Mouse (Mus musculus) neural tube, embryonic 11.5 days (tissue): ENCODE results near the gene Cipc. TPM values are rescaled to one million over a fixed set of nuclear protein-coding genes. Genes with fewer than 3 reads are reported as not detected.

ENCODE experiments used
- ATAC-seq: fragments of 200-750 bp; cut with Nextera tagmentation; 2 replicates; pipeline ENCODE4 v1.8.0; 2017; ENCODE audit warnings: moderate number of reproducible peaks, mild to moderate bottlenecking, moderate TSS enrichment, moderate library complexity; ENCODE audit not compliant: insufficient read depth, low FRiP score, low TSS enrichment
- DNase-seq: peaks from one replicate; pipeline ENCODE4 v3.0.0-alpha.2; 2015; ENCODE audit warnings: low spot score
- H3K27ac ChIP-seq: fragments of 300-500 bp; sonication (generic); 2 replicates; pipeline ENCODE4 v1.5.1; 2014; ENCODE audit warnings: low read depth, mild to moderate bottlenecking, low read length
- H3K27me3 ChIP-seq: fragments of 300-500 bp; sonication (generic); 2 replicates; pipeline ENCODE4 v1.6.1; 2014; ENCODE audit warnings: mild to moderate bottlenecking, low read length, mixed read lengths; ENCODE audit not compliant: control insufficient read depth, insufficient read depth
- H3K36me3 ChIP-seq: fragments of 300-500 bp; sonication (generic); 2 replicates; pipeline ENCODE4 v1.6.1; 2014; ENCODE audit warnings: mild to moderate bottlenecking, low read length, moderate library complexity, mixed read lengths; ENCODE audit not compliant: control insufficient read depth, insufficient read depth
- H3K4me1 ChIP-seq: fragments of 300-500 bp; sonication (generic); 2 replicates; pipeline ENCODE4 v1.6.1; 2014; ENCODE audit warnings: low read length, mixed read lengths; ENCODE audit not compliant: control insufficient read depth, insufficient read depth
- H3K4me2 ChIP-seq: fragments of 300-500 bp; sonication (generic); 2 replicates; pipeline ENCODE4 v1.6.1; 2014; ENCODE audit warnings: low read depth, mild to moderate bottlenecking, moderate library complexity
- H3K4me3 ChIP-seq: fragments of 300-500 bp; sonication (generic); 2 replicates; pipeline ENCODE4 v1.5.1; 2014; ENCODE audit warnings: low read depth, low read length
- H3K9ac ChIP-seq: fragments of 300-500 bp; sonication (generic); 2 replicates; pipeline ENCODE4 v1.6.1; 2014; ENCODE audit warnings: mild to moderate bottlenecking, low read length
- H3K9me3 ChIP-seq: fragments of 300-500 bp; sonication (generic); 2 replicates; pipeline ENCODE4 v1.6.1; 2016; ENCODE audit warnings: low read length; ENCODE audit not compliant: control insufficient read depth
- WGBS: fragments of 180-500 bp; shearing (Covaris S2); extraction: QIAGEN DNeasy Blood & Tissue Kit; methylation state at CpG from one replicate; pipeline ENCODE4 v1.1.7; 2014; 5-methylcytosine and 5-hydroxymethylcytosine counted together
- polyA plus RNA-seq: library from polyadenylated mRNA; unstranded; fragments of >200 nt; fragmentation: Nextera tagmentation; extraction: Ambion mirVana; gene quantifications from 2 replicates; pipeline ENCODE4 v1.2.1, GENCODE M21; 2014

The Cipc gene
- polyA plus RNA-seq, 1 experiment from 2014 or later, result 40.1 TPM

DNA sequence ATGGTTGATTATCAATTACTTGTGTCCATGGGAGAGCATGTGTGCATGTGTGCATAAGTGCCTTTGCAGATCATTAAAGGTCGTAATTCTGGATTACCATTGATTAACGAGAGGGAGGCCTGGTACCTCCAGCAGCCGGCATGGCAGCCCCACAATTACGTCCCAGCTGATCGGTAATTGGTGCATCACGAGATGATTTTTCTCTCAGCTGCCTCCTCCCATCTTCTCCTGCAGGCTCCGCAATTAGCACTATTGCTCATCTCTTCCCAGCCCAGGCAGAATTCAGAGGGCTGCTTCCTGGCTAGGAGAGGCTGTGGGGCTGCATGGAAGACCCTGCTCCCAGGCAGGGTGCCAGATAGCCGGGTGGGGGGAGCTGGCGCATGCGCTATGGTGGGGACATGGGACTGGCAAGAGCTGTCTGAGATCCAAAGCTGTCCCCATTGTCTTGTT, 35.3 kb upstream of the Cipc start:
- ATAC-seq, result peak; percentile 75
- Histone ChIP-seq H3K4me3 (no peak overlapping the region), H3K4me2 (no peak overlapping the region), H3K27me3 (peaks cover 53% of the 10 kb centered on the region), H3K9ac (peak overlapping the region; percentile 33; the same call in 1 of the 2 replicates), H3K9me3 (no peaks in the 10 kb centered on the region), H3K4me1 (peaks cover 12% of the 10 kb centered on the region), H3K36me3 (no peaks in the 10 kb centered on the region), H3K27ac (peak overlapping the region; percentile 73)
- peak; percentile 58 for DNase-seq
- 28% methylated on average over 10 of the region's 10 CpGs for WGBS

GRCm38 (mm10) chr12:86912335-86913093, 34.3 kb upstream of the Cipc start:
- Histone ChIP-seq H3K9ac (peak overlapping the region; percentile 33; the same call in 1 of the 2 replicates), H3K27ac (peak overlapping the region; percentile 73), H3K36me3 (no peaks in the 10 kb centered on the region), H3K4me1 (peaks cover 12% of the 10 kb centered on the region), H3K4me2 (no peak overlapping the region; the same call in 1 of the 2 replicates), H3K9me3 (no peaks in the 10 kb centered on the region), H3K27me3 (peaks cover 47% of the 10 kb centered on the region), H3K4me3 (no peak overlapping the region)
- WGBS, result 11% methylated on average over 18 of the region's 22 CpGs
- no peak for ATAC-seq
- peak; percentile 43 for DNase-seq

DNA sequence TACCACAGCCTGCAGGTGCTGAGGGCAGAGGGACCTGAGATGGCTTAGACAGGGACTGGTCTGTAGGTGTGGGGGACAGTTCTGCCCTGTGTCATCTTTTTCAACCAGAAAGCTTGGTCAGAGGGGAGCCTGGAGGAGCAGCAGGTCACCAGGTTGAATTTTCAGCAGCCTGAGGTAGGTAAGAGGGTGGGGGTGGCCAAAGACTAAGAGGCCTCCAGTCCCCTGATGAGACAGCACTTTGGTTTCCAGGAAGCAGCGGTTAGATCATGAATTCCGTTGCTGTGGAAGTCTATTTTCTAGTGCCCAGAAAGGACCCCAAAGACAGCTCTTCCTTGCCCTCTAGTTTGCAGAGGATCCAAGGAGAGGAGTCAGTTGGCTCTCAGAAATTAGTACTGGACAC, 32.5 kb upstream of the Cipc start:
- no peak overlapping the region for H3K4me2 ChIP-seq
- H3K9me3 ChIP-seq, result no peaks in the 10 kb centered on the region
- 73% methylated on average over 2 of the region's 2 CpGs for WGBS
- H3K4me3 ChIP-seq, result no peak overlapping the region
- no peak overlapping the region for H3K9ac ChIP-seq
- H3K27me3 ChIP-seq, result peaks cover 38% of the 10 kb centered on the region
- H3K4me1 ChIP-seq, result peaks cover 17% of the 10 kb centered on the region
- DNase-seq (no peak), ATAC-seq (no peak)
- no peaks in the 10 kb centered on the region for H3K36me3 ChIP-seq
- H3K27ac ChIP-seq, result no peak overlapping the region

DNA sequence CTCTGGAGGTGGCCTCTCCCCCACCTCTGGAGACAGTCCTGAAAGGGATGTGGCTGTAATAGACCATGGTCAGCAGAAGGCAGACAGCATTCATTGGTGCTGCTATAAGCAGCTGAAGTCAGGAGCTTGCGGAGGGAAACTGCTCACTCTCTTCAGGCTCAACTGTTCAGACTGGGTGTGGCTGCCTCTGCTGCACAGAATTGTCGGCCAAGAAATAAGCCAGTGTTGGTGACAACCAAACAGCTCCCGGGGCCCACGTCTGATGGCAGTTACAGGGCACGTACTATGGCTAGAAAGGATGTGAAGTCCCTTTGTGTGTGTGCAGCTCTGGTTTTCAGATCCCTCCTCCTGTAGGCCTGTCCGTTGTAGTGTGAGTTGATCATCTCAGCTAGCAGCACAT, 32.1 kb upstream of the Cipc start:
- Histone ChIP-seq H3K4me1 (peaks cover 17% of the 10 kb centered on the region), H3K9me3 (no peaks in the 10 kb centered on the region), H3K27ac (no peak overlapping the region), H3K36me3 (no peaks in the 10 kb centered on the region), H3K4me2 (no peak overlapping the region), H3K4me3 (no peak overlapping the region), H3K27me3 (peaks cover 38% of the 10 kb centered on the region), H3K9ac (no peak overlapping the region)
- 68% methylated on average over 6 of the region's 6 CpGs for WGBS
- DNase-seq (no peak), ATAC-seq (no peak)

- H3K27ac ChIP-seq, result no peak overlapping the region
Observed at GRCm38 (mm10) chr12:86915617-86916016, 31.2 kb upstream of the Cipc start.

GRCm38 (mm10) chr12:86916796-86917573, 29.9 kb upstream of the Cipc start:
- DNase-seq (no peak), ATAC-seq (no peak)
- no peak overlapping the region for H3K27ac ChIP-seq
- no peak overlapping the region for H3K9ac ChIP-seq
- no peak overlapping the region for H3K4me3 ChIP-seq
- WGBS, result 84% methylated on average over 7 of the region's 7 CpGs
- H3K9me3 ChIP-seq, result no peaks in the 10 kb centered on the region
- peaks cover 10% of the 10 kb centered on the region for H3K4me1 ChIP-seq
- no peaks in the 10 kb centered on the region for H3K36me3 ChIP-seq
- H3K4me2 ChIP-seq, result no peak overlapping the region
- H3K27me3 ChIP-seq, result peaks cover 31% of the 10 kb centered on the region

More at GRCm38 (mm10) chr12:86915617-86916016, 31.2 kb upstream of the Cipc start:
- Histone ChIP-seq H3K36me3 (no peaks in the 10 kb centered on the region), H3K4me1 (peaks cover 17% of the 10 kb centered on the region), H3K9ac (no peak overlapping the region), H3K4me3 (no peak overlapping the region), H3K9me3 (no peaks in the 10 kb centered on the region), H3K4me2 (no peak overlapping the region), H3K27me3 (peaks cover 32% of the 10 kb centered on the region)
- DNase-seq (no peak), ATAC-seq (no peak)
- WGBS, result 81% methylated on average over 7 of the region's 7 CpGs

GRCm38 (mm10) chr12:86918361-86918967, 28.4 kb upstream of the Cipc start:
- DNase-seq, result no peak
- no peaks in the 10 kb centered on the region for H3K36me3 ChIP-seq
- no peak overlapping the region; the same call in 1 of the 2 replicates for H3K9ac ChIP-seq
- H3K27me3 ChIP-seq, result peaks cover 22% of the 10 kb centered on the region
- H3K27ac ChIP-seq, result peak overlapping the region; percentile 56; the same call in 1 of the 2 replicates
- no peak overlapping the region for H3K4me2 ChIP-seq
- no peak for ATAC-seq
- H3K4me1 ChIP-seq, result 0 out of 2 replicates have a peak, but pooled peaks cover 4% of the 10 kb centered on the region
- no peaks in the 10 kb centered on the region for H3K9me3 ChIP-seq
- WGBS, result 30% methylated on average over 11 of the region's 11 CpGs
- H3K4me3 ChIP-seq, result no peak overlapping the region

DNA sequence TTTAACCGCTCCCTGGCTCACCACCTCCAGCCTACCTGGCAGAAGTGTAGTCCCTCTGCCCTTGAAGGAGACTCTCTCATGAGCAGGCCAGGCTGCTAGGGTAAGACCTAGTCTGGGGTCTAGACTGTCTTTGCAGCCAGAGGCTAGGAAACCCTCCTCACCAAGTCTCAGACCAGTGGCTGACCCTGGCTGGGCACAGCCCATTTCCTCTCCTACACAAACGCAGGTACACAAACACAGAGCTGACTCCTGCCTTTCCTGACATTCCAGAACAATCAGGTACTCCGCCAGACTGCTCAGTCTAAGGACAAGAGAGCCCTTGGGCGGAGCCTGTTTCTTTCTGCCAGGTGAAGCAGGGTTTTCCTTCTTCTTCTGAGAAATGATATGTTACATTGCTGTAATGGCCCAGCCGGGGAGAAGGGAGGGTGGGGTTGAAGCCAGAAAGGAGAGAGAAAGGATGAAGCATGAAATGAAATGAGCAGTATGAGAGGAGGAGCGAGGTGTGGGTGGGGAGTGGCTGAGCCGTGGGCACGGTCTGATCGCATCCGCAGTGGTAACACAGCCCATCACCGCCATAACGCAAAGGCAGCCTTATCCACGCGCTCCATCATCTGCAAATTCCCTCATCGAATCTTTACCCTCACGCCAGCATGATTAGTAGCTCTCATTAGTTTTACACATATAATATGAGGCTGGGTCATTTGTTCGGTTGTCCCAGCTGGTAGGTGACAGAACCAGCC, 27.7 kb upstream of the Cipc start:
- peak; percentile 17; the same call in 1 of the 2 replicates for ATAC-seq
- H3K4me3 ChIP-seq, result no peak overlapping the region
- peak overlapping the region; percentile 56; the same call in 1 of the 2 replicates for H3K27ac ChIP-seq
- H3K4me1 ChIP-seq, result 0 out of 2 replicates have a peak, but pooled peaks cover 4% of the 10 kb centered on the region
- 0 out of 2 replicates have a peak overlapping the region, but pooled peaks have one; percentile 4 for H3K9ac ChIP-seq
- peaks cover 15% of the 10 kb centered on the region for H3K27me3 ChIP-seq
- H3K36me3 ChIP-seq, result no peaks in the 10 kb centered on the region
- WGBS, result 79% methylated on average over 17 of the region's 17 CpGs
- no peaks in the 10 kb centered on the region for H3K9me3 ChIP-seq
- DNase-seq, result no peak
- no peak overlapping the region for H3K4me2 ChIP-seq
